Mouse (Mus musculus): Measurements from ENCODE around the gene 2310034G01Rik.
A peak's percentile ranks its signal among the peaks of the same experiment; 100 is the strongest.

The 2310034G01Rik gene

GRCm38 (mm10) chr19:46357344-46358280, 7.5 kb upstream of the 2310034G01Rik start:
- DNase-seq (ENCODE audit: low spot score): no peak

DNA sequence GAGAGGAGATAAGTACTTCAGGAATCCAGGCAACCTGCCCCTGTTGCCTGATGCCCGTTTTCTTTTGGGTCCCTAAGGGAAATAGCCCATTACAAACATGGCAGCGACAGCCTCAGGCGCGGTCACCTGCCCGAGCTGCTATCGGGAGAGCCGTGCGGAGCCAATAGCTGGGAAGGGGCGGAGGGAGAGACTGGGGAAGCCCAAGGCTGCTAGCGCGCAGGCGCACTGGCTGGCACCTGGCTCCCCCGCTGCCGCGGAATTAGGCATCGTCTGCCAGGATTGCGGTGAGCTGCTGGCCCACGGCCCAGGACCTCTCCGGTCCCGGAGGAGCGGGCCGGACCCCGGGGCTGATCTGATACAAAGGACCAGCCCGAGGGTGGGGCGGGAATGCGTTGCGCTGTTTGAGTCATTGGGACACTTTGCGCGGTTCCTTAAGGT, 6.6 kb upstream of the 2310034G01Rik start:
- DNase-seq (ENCODE audit: low spot score): peak; percentile 62

DNA sequence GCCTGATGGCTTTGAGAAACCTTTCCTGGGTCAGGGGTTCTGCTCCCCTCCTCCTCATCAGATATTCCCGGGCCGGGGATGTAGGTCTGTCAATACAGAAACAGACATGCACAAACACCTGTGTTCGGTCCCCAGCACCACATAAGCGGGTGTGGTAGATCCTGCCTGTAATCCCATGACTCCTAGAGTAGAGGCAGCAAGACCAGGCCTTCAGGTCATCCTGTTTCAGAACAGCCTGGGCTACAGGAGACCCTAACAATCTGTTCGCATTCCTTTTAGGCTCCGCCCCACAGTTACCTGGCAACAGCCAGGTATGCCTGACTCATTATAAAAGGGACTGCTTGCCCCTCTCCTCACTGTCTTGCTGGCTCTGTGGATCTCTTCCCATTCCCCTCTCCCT, 552 bp downstream of the 2310034G01Rik start:
- no peak for DNase-seq (ENCODE audit: low spot score)

DNA sequence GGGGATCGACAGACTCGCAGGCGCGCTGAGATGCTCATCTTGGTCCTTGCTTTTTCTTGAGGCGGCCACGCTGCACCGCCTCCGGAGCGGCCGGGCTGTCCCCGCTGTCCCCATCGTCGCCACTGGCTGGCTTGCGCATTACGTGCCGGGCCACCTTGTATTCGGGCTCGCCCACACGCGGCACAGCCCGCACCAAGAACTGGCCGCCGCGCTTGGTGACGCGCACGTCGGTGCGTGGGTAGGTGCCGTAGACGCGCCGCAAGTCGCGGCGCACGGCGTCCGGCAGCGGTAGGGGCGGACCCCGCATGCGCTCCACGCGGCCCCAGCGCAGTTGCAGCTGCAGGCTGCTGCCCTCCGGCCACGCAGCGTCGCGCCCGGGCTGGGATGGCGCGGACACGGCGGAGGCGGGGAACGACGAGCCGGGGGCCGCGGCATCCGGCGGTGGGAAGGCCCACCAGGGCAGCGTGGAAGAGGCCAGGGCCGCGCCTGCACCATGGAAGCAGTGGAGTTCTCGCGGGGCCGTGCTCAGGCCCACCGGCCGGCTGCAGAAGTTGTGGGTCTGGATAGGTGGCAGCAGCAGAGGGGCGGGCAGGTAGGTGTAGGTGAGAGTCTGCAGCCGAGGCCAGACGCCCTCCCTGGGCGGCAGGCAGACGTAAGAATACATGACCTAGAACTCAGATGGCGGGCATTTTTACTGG, 1.2 kb downstream of the 2310034G01Rik start:
- no peak for DNase-seq (ENCODE audit: low spot score)

GRCm38 (mm10) chr19:46347936-46348668, 2.0 kb downstream of the 2310034G01Rik start:
- DNase-seq (ENCODE audit: low spot score): no peak

DNA sequence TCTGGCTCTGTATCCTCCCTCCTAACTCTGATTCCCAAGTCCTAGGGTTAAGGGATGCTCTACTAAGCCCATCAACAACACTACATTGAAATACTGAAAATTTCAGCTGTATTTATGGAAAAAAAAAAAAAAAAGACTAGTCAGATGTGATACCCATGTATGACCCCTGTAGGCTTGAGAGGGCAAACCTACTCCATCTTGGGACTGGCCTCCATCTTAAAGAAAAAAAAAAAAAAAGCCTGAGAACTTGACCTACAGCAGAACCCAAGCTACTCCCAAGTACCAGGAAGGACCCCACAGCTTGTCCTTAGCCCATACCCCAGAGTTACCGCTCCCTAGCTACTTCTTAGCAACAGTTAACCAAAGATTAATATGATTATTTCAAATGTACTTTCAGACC, 3.0 kb downstream of the 2310034G01Rik start:
- no peak for DNase-seq (ENCODE audit: low spot score)

- DNase-seq (ENCODE audit: low spot score): no peak
These were observed 5.2 kb downstream of the 2310034G01Rik start for GRCm38 (mm10) chr19:46344710-46345419.

GRCm38 (mm10) chr19:46339287-46339971, 10.7 kb downstream of the 2310034G01Rik start:
- no peak for DNase-seq (ENCODE audit: low spot score)

- DNase-seq (ENCODE audit: low spot score): no peak
These were observed 11.2 kb downstream of the 2310034G01Rik start for GRCm38 (mm10) chr19:46338942-46339286.

- DNase-seq (ENCODE audit: low spot score): peak; percentile 98
These were observed 11.7 kb downstream of the 2310034G01Rik start, which contains the start of gene Cuedc2 for GRCm38 (mm10) chr19:46338331-46338936. Cuedc2 (minus strand) TSS chr19:46338702.

DNA sequence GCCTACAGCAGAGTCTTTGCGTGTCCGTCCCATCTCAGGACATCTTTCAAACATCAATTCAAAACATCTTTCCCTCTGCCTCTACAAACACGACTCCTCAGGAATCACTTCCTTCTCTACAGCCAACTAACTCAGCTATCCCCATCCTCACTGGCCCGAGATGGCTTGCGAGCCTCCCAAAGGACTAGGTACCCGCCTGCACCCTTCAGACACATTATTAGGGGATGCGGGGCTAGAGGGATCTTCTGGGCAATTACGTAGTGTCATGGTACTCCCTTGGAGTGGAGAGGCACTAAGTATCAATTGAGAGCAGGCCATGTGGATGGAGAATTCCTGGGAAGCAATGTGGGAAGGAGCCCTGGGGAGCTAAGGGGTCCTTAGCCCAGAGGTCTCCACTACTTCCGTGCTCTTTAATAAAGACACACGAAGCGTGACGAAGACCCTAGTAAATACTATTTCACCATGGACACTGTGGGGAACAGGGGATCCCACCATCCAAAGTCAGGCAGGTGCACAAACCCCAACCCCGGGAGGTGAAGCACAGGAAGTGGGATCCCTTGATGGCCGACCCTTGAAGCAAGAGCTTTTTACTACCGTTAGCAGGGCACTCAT, 12.3 kb downstream of the 2310034G01Rik start:
- no peak for DNase-seq (ENCODE audit: low spot score)

GRCm38 (mm10) chr19:46333906-46334305, 16.2 kb downstream of the 2310034G01Rik start:
- no peak for DNase-seq (ENCODE audit: low spot score)

GRCm38 (mm10) chr19:46332721-46333339, 17.3 kb downstream of the 2310034G01Rik start:
- DNase-seq (ENCODE audit: low spot score): no peak

GRCm38 (mm10) chr19:46331936-46332335, 18.2 kb downstream of the 2310034G01Rik start:
- no peak for DNase-seq (ENCODE audit: low spot score)

- DNase-seq (ENCODE audit: low spot score): no peak
These were observed 18.8 kb downstream of the 2310034G01Rik start for GRCm38 (mm10) chr19:46331326-46331725.

GRCm38 (mm10) chr19:46330696-46331095, 19.4 kb downstream of the 2310034G01Rik start:
- no peak for DNase-seq (ENCODE audit: low spot score)

- DNase-seq (ENCODE audit: low spot score): no peak
These were observed 20.2 kb downstream of the 2310034G01Rik start for GRCm38 (mm10) chr19:46329951-46330350.

DNA sequence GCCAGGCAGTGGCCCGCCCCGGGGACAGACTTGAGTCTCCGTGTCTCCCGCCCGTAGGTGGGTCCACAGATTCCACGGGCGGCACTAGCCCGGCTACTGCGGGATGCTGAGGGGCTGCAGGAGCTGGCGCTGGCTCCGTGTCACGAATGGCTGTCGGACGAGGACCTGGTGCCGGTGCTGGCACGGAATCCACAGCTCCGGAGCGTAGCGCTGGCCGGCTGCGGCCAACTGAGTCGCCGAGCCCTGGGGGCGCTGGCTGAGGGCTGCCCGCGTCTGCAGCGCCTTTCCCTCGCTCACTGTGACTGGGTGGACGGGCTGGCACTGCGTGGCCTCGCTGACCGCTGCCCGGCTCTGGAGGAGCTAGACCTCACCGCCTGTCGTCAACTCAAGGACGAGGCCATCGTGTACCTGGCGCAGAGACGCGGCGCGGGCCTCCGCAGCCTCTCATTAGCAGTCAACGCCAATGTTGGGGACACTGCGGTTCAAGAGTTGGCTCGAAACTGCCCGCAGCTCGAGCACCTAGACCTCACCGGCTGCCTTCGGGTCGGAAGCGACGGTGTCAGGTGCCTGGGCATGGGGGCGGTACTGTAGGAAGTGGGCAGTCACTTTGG, 21.0 kb downstream of the 2310034G01Rik start:
- DNase-seq (ENCODE audit: low spot score): no peak

Data from layer of hippocampus, adult 9-10 months (tissue).